Mouse (Mus musculus): ENCODE measurements around the gene Arhgap15.

- TF ChIP-seq EP300 (IDR thresholded peaks at IDR 0.05; ENCODE audit: low read length) (no peak), CTCF (conservative IDR thresholded peaks at IDR 0.05 in 1 of 2, IDR thresholded peaks at IDR 0.05 in 1 of 2; ENCODE audit: low read depth in 2 of 2, low read length in 2 of 2) (no peak), POLR2A (IDR thresholded peaks at IDR 0.05; ENCODE audit: low read depth, low read length) (no peak), USF1 (IDR thresholded peaks at IDR 0.05; ENCODE audit: low read depth, low read length) (no peak), RAD21 (IDR thresholded peaks at IDR 0.05; ENCODE audit: low read depth, low read length) (no peak; the same call in 1 of the 2 replicates), SIN3A (IDR thresholded peaks at IDR 0.05; ENCODE audit: low read length) (no peak)
Observed at GRCm38 (mm10) chr2:44060716-44061115, 312.1 kb downstream of the Arhgap15 start.

Data from CH12.LX (cell line).